Mouse (Mus musculus) kidney, adult 8-10 months (tissue): ENCODE results near the gene Opcml.
A peak's percentile ranks its signal among the peaks of the same experiment; 100 is the strongest.

ENCODE experiments used
- DNase-seq, 2 experiments: peaks; one replicate each; pipeline ENCODE4 v3.0.0; 2022

The Opcml gene

GRCm38 (mm10) chr9:27790725-27791638 lies at the start of gene Opcml:
Gene Opcml, plus strand, starts transcription at chr9:27790775.
- DNase-seq: no peak

- DNase-seq: no peak
These were observed 31.9 kb upstream of the Opcml start for GRCm38 (mm10) chr9:27758709-27759108.

GRCm38 (mm10) chr9:27761196-27761595 lies 29.4 kb upstream of the Opcml start:
- DNase-seq: no peak

DNA sequence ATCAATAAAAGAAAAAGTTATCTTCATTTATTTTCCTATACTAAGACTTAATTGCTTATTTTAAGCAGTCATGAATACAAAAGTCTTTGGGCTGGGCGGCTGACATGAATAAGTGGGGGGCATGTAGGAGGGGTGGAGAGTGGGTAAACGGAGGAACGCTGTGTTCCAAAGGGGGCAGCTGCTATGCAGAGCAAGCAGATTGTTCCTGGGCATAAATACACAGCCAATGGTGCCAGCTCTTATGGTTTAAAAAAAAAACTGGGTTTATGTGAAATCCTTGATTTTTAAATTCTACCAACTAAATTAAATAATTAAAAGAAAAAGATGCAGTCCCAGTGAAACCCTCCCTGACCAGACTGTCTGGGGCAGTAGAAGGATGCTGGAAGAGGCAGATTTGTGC lies 24.1 kb upstream of the Opcml start:
- no peak for DNase-seq

GRCm38 (mm10) chr9:27767196-27767900 lies 23.2 kb upstream of the Opcml start:
- no peak for DNase-seq

DNA sequence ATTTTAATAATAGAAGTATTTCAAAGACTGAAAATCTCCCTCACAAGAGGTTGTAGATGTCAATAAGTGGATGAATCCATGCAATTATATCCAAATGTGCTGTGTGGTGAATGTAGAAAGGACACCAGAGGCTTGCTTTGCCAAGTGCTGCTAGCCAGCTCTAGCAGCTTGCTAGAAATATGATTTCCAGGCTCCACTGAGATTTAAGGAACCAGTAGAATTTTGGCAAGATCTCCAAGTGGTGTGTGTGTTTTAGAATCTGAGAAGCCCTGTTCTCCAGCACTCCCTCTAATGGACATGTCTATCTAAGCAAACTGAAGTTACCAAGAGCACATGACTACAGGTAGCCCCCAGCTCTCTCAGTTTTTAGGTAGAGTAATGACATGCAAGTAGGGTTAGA lies 21.8 kb upstream of the Opcml start:
- DNase-seq: no peak

GRCm38 (mm10) chr9:27781291-27781993 lies 9.1 kb upstream of the Opcml start:
- no peak for DNase-seq

DNA sequence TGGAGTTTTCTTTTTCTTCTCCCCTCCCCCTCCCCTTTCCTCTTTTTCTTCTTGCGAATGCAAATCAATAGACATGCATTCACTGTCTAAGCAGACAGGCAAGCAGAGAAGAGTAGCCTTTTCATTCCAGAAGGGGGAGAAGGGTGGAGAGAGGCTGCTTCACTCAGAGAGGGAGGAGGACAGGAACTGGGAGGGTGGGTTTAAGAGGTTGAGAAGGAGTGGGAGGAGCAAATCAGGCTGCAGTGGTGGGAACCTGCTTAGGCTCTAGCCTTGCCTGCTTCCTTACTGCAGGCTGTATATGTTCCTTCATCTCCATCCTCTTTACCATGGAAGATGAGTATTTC lies 8.6 kb upstream of the Opcml start:
- no peak for DNase-seq

- DNase-seq: no peak
These were observed 1.0 kb downstream of the Opcml start for GRCm38 (mm10) chr9:27791639-27791966.

DNA sequence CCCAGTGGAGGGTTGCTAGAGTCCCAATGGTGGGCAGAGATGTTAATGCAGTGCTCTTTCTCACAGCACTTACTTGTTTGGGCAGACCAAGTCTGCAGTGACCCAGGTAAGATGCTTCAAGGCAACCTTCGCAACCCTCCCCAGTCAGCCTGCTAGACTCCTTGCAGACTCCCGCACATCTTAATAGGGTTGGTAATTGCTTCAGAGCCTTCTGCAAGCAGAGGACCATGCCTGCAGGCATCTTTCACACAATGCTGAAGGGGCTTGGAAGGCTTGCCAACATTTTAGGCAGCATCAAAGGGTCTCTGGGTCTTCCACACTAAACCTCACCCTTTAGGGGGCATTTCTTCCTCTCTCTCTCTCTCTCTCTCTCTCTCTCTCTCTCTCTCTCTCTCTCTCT lies 1.7 kb downstream of the Opcml start:
- no peak for DNase-seq

GRCm38 (mm10) chr9:27792994-27793393 lies 2.4 kb downstream of the Opcml start:
- no peak for DNase-seq

DNA sequence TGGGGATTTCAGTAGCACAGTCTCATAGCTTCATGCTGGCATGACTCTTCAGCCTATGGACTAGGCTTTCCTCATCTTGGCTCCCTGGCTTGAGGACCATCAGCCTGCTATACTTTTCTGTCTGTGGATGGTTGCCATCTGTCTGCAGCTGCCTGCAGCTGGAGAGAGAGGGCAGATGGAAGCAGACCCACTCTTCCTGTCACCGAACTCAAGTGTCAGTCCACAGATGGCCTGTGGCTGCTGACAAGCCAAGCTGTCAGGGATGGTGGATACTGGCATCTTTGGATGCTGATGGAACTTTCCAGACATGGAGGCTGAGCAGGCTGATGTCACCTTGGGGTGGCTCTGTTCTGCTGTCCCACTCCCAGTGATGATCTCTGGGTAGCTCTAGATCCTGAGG lies 6.0 kb downstream of the Opcml start:
- no peak for DNase-seq

DNA sequence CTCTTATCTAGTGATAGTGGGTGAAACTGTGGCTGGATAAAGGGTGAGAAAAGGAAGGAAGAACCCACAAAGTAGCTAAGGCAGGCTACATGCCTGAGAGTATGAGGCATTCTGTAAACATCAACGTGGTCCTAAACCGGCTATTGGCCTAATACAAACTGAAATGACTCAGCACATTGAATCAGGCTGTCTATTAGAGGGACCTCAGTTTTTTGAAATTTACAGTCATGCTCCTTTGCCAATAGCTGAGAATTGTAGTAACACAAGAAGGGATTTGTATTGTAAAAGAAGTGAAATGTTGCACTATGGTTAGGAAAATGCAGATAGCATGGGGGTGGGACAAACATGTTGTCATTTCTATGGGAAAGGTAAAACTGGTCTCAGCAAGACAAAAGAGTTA lies 10.4 kb downstream of the Opcml start:
- DNase-seq: no peak

- DNase-seq: no peak
These were observed 11.2 kb downstream of the Opcml start for GRCm38 (mm10) chr9:27801807-27802206.

DNA sequence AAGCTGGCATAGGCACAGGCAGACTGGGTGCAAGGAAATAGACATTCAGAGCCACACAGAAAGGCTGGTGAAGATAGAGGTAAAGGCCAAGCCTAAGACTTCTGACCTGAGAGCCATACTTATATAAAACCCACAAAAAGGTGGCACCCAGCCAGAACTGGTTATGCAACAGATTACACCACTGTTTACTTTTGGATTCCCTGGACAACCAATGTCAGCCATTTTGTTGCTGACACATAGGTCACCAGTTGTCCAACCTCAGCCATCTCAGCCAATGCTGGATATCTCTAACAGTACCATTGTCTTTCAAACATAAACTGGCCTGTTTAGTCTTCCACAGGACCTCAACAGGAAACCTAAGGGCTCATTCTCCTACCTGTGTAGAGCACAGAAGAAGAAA lies 11.8 kb downstream of the Opcml start:
- peak in 1 of 2 experiments; percentile 4 for DNase-seq

DNA sequence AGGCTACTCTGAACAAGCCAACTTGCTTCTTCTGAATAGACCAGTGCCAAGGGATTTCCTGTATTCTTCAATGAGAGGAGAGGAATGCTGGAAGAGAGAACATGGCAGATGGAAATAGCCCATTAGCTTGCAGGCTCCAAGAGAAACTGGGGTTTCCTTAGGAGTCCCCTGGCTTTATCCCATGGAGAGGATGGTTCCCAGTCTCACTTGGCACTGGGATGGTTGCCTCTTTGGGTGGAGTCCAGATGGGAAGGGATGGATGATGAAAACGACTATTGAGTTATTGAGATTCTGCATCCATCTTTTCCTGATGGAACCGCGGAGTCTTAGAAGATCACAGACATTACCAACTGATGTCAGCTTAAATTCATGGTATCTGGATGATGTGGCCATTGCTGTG lies 13.9 kb downstream of the Opcml start:
- no peak for DNase-seq

DNA sequence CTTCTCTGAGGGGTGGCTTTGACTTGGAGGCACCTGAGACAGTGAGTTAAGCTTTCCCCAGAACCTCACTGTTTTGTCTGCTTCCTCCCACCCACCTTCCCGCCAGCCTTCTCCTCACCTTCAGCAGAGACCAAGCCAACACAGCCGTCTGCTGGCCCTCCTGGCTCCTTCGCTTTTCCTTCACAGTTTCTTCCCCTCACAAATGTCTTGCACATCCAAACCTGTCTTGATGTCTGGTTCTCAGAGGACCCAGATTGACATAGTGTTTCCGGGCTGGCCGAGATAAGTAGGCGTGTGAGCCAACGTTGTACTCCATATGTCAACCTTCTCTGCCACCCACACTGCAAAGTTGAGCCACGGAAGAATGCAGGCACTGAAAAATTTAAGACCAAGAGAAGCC lies 19.2 kb downstream of the Opcml start:
- no peak for DNase-seq

GRCm38 (mm10) chr9:27813207-27813790 lies 22.7 kb downstream of the Opcml start:
- DNase-seq: no peak

DNA sequence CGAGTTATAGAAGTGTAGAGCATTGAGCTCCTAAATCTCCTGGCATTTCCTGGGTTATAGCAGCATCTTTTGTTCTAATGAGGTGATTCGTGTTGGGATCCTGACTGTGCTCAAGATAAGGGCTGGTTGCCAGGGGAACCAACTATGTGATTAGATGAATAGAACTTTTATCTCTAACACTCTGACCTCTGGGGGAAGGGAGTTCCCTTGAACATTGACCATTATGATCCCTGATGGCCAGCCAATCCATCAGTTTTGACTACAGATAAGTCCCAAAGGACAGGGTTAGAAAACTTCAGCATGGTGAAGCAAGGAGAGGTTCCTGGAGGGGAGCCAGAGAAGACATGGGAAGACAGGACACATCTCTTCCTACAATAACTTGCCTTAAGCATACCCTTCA lies 23.6 kb downstream of the Opcml start:
- no peak for DNase-seq

DNA sequence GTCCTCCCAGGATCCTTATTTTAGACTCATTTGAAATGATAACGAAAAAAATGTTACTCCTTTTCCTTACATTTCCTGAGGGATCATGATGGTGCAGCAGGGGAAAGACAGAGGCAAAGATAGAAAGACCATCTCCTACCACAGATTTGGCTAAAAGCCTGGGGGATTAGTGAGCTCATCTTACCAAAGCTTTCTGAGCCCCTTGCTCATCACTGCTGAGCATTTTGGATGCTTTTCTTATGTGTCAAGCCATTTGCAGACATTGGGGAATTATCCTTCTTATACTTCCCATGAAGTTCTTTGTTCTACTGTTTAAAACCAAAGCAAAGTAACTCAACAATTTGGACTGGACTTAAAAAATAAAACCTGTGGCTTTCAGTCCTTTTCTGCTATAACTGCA lies 30.6 kb downstream of the Opcml start:
- DNase-seq: no peak

GRCm38 (mm10) chr9:27822681-27823080 lies 32.1 kb downstream of the Opcml start:
- no peak for DNase-seq

GRCm38 (mm10) chr9:27824424-27824823 lies 33.8 kb downstream of the Opcml start:
- no peak for DNase-seq

GRCm38 (mm10) chr9:27830519-27830918 lies 39.9 kb downstream of the Opcml start:
- no peak for DNase-seq

GRCm38 (mm10) chr9:27842806-27843205 lies 52.2 kb downstream of the Opcml start:
- DNase-seq: no peak
